Mouse (Mus musculus): ENCODE data around the gene Hdac10. TPM values are rescaled to one million over a fixed set of nuclear protein-coding genes. Genes with fewer than 3 reads are reported as not detected.

Hdac10 gene
- total RNA-seq (2023): 100 to 1,000 TPM in 1 of 2 experiments, 10 to 100 TPM in 1; 99.3 to 101 TPM

DNA sequence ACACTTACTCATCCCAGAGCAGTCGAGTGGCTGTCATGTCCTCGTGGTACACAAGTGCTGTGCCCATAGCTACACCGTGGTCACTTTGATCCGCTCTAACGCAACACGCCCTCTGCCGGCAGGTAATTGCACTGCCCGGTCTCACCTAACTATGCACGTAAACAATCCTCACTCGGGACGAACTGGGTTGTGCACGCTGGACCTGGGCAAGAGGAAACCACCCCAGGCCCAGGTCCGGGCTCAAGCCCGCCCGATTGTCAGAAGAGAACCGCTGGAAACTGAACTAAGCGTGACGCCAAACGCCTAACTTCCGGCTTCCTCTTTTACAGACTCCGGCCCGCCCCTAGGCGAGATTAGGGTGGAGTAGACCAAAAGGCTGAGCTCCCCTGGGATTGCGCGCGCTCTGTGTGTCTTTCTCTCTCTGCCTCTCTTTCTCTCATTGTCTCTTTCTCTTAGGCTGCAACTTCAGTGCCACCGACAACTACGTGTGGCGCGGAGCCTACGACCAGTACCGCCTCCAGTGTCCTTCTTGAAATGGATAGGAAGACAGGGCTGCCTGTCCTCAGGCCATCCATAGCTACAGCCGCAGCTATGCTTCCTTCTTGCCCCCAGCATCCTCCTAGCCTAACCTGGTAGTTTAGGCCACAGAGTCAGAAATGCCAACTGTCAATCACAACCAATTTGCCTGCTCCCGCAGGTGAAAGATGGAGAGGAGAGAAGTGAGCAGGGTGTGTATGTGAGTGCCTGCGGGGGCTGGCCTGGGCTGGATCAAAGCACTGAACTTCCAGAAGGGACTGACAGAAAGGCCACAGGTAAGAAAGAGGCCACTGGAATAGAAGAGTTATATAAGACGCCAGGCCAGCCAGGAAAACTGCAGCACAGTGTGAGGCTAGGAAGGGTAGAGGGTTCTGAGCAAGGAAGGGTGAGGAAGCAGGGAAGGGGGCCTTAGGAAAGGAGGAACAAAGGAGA, at the start of gene Hdac10:
Hdac10 (minus strand) TSS at position 319 of the 969 bp plus-strand sequence.

DNA sequence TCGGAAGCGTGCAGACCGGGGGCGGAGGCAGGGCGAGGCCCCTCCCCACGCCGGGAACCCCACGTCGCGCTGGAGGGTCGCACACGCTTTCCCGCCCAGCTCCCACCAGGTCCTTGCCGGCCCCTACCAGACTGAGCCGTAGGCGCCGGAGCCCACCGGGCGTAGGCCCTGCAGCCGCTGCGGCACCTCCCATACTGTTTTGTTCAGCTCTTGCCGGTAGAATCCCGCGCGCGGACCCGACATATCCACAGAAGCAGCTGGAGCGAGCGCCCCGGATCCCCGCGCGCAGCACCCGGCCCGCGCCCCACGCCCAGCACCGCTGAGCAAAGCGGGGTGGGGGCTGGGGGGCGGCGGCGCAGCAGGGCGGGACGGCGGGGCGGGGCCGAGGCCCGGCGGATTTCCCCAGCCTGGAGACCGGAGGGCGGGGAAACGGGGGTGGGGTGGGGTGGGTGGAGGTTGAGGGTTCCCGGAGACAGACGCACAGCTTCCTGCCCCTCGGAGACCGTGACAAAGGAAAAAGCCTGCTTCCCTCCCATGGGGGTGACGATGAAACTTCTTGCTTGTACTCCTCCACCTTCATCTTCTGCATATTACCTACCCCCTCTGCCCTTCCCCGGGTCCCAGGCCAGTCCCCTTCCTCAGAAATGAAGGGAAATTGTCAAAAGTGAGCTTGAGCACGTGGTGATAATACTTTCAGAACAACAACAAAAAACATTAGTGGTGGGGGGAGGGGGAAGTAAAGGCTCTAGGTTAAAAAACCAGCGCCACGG, 21.0 kb upstream of the Hdac10 start, which contains the start of gene Mapk11:
Mapk11 (minus strand) TSS at position 358 of the 770 bp plus-strand sequence.

DNA sequence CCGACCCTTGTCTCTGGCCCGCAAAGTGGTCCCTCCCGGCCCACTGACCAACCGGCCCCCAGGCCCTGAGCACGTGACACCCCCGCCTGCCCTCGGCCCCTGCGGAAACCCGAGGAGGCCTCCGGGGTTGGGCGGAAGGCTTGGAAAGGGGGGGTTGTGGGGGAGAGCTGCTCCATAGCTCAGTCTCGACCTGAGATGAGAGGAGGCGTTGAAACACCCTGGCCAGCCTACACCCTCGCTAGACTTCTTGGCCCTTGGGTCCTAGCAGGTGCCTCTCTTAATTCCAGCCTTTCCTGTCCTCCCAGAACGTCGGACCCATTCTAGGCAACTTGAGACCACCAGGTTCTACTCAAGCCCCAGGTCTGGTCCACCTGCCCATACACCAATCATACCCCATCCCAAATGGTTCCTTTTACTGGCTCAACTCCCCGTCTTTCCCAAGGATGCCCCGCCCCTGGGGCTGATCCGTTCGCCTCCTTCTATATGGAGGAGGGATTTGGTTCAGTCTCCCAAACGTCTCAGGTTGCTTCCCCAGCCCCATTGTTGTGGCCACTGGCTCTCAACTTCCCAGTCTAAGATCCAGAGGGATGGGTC, 12.3 kb upstream of the Hdac10 start, which contains the start of gene Mapk12:
Mapk12 (minus strand) TSS at position 45 of the 594 bp plus-strand sequence.

DNA sequence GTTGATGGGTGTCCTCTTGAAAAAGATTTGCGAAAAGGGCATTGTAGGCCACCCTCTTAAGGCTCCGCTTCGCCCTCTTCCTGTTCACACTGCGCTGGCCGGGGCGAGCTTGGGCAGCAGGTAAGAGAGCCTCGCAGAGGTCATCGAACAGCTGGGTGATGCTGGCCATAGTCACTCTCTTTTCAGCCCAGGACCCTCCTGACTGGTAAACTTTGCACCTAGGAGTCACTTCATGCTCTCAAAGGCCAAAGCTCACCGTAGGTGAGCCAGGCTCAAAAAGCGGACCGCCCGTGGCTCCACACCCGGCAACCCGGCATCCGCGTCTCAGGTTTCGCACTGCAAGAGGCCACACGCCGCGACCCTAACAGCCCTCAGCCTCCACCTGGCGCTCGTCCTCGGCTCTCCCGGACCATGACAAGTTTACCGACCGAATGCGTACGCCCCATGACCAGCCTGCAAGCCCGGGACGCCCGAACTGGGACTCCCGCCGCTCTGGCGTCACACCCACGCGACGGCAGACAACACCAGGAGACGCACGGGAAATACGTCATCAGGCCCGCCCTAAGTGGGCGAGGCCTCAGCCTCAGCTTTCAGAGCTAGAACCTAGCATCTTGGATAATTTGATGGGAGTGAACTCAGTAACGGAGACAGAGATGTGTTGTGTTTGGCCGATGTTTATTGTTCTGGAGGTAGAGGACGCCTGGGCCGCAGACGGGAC, 5.7 kb downstream of the Hdac10 start, which contains the start of gene Tubgcp6:
Tubgcp6 (minus strand) TSS at position 464 of the 718 bp plus-strand sequence.

DNA sequence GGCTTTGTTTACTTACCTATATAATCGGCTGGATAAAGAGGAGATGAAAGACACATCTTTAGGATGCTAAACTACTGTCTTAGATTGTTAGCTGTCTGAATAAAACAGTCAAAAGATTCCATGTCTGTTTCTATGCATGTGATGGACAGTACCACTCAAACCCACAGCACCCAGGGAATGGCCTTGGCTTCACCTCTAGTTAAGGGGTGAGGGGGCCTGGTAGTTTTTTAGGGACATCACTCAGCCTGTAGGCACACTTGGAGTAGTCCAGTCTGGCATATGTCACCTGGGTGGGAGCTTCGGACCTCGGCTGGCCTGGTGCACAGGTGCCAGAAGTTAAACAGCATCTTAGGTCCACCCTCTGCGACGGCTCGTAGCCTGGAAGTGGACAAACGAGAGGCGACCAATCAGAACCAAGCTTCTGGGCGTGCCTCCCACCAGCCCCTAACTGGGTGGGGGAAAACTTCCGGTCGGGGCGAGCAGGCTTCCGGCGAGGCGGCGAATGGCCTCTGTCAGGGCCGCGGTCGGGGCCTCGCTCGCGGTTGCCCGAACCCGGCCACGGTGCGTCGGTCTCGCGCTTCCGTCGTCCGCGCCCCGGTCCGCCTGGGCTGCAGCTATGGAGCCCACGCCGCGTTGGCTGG, 39.8 kb downstream of the Hdac10 start, which contains the start of gene Selenoo:
Selenoo (plus strand) TSS at position 478 of the 641 bp plus-strand sequence.

DNA sequence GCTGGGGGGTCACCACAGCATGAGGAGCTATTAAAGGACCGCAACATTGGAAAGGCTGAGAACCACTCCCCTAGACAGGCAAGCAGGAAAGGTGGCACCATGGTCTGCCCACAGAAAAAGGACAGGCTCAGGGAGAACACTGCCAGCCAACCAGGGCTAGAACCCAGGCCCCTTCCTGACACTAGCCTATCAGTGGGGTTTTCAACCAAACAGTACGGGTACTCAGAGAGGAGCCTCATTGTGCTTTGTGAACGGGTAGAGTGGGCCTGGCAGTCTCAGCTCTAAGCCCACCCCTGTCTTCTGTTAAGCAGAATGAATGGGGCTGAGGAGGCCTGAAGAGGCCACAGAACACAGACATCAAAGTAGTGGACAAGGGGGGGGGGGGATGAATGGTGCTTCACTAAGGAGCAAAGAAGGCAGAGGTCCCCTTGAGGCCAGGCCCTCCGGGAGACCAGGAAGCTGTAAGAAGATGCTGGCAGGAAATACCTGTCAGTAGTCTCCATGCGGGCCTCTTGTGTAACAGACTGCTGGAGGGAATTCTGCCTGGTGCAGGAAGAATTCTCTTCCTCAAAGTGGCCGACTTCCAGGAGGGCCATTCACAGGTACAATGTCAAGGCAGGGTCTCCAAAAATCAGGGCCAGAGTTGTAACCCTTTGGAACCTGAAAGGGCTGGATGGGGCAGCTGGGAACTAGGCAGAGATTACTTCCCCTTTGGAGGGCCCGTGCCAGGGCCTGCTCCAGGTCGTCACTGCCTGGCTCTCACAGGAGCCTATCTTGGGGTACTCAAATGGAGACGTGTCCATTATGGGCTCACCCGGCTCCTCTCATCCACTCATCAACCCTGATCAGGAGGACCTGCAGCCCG, 53.7 kb downstream of the Hdac10 start, which contains the start of gene Trabd:
Trabd (plus strand) TSS at position 512 of the 865 bp plus-strand sequence.

Other genes starting within 250 kb of the Hdac10 start
- gene Ttll8, start 174.3 kb downstream of the Hdac10 start, total RNA-seq (2023): not detected
- not detected for gene Mlc1, start 149.7 kb downstream of the Hdac10 start, total RNA-seq (2023)
- not detected for gene Mov10l1, start 145.8 kb downstream of the Hdac10 start, total RNA-seq (2023)
- gene Panx2, start 69.0 kb downstream of the Hdac10 start, total RNA-seq (2023): not detected
- 10 to 100 TPM; 57.3 to 67.8 TPM for gene Trabd, start 53.6 kb downstream of the Hdac10 start, total RNA-seq (2023)
- gene Selenoo, start 39.6 kb downstream of the Hdac10 start, total RNA-seq (2023): 10 to 100 TPM; 30.7 to 31.6 TPM
- 10 to 100 TPM; 56.5 to 64.7 TPM for gene Tubgcp6, start 5.6 kb downstream of the Hdac10 start, total RNA-seq (2023)
- gene Mapk12, start 12.0 kb upstream of the Hdac10 start, total RNA-seq (2023): 10 to 100 TPM; 17.9 to 21.0 TPM
- gene Mapk11, start 20.9 kb upstream of the Hdac10 start, total RNA-seq (2023): 10 to 100 TPM; 87.0 to 90.1 TPM
- 10 to 100 TPM in 1 of 2 experiments, 1 to 10 TPM in 1; 9.8 to 12.8 TPM for gene Plxnb2, start 52.1 kb upstream of the Hdac10 start, total RNA-seq (2023)
- gene Dennd6b, start 67.8 kb upstream of the Hdac10 start, total RNA-seq (2023): 10 to 100 TPM; 34.3 to 37.2 TPM
- 10 to 100 TPM; 59.2 to 68.8 TPM for gene Ppp6r2, start 82.9 kb upstream of the Hdac10 start, total RNA-seq (2023)
- gene Sbf1, start 186.6 kb upstream of the Hdac10 start, total RNA-seq (2023): 100 to 1,000 TPM; 240 to 267 TPM
- not detected for gene Adm2, start 194.0 kb upstream of the Hdac10 start, total RNA-seq (2023)
- not detected for gene Miox, start 205.7 kb upstream of the Hdac10 start, total RNA-seq (2023)
- 10 to 100 TPM; 50.3 to 51.8 TPM for gene Lmf2, start 227.0 kb upstream of the Hdac10 start, total RNA-seq (2023)
- 100 to 1,000 TPM; 130 to 147 TPM for gene Ncaph2, start 227.0 kb upstream of the Hdac10 start, total RNA-seq (2023)
- 10 to 100 TPM; 17.2 to 20.1 TPM for gene Sco2, start 245.1 kb upstream of the Hdac10 start, total RNA-seq (2023)
- gene Tymp, start 248.3 kb upstream of the Hdac10 start, total RNA-seq (2023): 1 to 10 TPM in 1 of 2 experiments, under 1 TPM in 1; 0.59 to 1.4 TPM

Measured in B cell, adult 67 days (primary cell).